Mouse (Mus musculus) right cerebral cortex, postnatal 10 days (tissue): ENCODE measurements at regions not wholly inside any gene's neighbourhood (a gene's known extent, or its start where the extent isn't known, plus 50 kb on each side); places are given as distances from the start of the nearest gene placed in this dataset.
A peak's percentile ranks its signal among the peaks of the same experiment; 100 is the strongest.

Experiments used
- DNase-seq, 2 experiments: peaks; one replicate each; pipeline ENCODE4 v3.0.0; 2021; ENCODE audit warnings: low spot score in 2 of 2

GRCm38 (mm10) chr2:78972288-78973117 is 104.6 kb downstream of the Ube2e3 start:
- no peak for DNase-seq

DNA sequence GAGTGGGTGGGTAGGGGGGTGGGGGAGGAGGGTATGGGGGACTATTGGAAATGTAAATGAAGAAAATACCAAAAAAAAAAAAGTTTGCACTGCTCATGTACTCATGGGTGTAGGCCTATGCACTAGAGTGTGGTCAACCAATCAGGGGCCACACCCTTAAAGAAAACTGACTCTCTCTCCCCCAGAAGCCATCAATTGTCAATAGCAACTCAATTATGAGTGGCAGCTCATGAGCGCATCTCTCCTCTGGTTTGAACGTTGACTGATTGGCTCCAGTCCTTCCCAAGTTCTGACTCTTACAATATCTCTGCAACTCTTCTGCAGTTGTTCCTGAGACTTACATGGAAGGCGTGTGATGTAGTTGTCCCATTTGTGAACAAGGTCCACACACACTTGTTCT is 105.9 kb downstream of the Ube2e3 start:
- no peak for DNase-seq

- no peak for DNase-seq
Observed at GRCm38 (mm10) chr2:78974683-78975392, 106.9 kb downstream of the Ube2e3 start.

- DNase-seq = no peak
Observed at GRCm38 (mm10) chr2:78975393-78975774, 107.5 kb downstream of the Ube2e3 start.

GRCm38 (mm10) chr2:78976084-78976483 is 108.2 kb downstream of the Ube2e3 start:
- no peak for DNase-seq

DNA sequence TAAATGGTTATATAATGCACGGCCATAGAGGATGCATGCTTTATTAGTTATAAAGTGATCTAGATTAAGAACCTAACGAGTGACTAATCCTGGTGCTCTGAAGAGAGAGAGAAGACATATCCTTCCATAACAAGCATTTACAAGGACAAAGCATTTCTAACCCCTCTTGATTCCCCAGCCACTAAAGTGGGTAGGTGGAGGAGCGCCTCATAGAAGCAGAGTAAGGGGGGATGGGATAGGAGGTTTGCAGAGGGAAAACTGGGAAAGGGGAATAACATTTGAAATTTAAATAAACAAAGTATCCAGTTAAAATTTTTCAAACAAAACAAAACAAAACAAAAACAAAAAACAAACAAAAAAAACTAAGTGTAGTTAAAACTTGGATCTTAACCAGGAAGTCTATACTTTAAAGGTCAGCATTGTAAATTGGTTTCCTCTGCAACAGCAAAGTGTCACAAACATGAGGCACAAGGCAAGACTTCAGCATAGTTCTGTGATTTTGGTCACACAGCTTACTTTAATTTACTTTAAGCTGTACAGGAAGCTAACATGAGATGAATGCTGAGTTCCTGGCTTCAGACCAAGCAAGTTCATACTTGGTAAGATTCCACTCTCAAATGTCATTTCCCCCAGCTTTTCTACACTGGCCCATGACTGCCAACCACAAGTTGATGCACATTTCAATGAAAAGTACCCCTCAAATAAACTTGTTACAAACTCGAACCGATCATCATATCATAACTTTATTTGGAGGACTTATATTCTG is 109.9 kb downstream of the Ube2e3 start:
- DNase-seq = no peak

DNA sequence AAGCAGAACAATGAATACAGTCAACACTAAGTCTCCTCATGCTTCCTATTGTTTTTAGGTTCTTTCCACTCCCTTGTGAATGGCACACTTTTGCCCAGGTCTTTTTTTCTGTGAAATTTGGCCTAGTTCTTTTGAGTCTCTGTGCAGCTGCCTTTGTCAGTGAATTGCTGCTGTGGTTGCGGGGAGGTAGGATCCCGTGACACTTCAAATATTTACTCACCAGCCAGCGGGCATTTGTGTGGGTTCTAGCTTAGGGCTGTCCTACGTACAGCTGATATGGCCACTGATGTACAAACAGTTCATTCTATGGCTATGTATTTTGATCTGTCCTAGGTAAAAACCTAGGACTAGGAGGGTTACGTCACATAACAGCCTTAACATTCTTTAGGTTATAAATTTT is 112.1 kb downstream of the Ube2e3 start:
- no peak for DNase-seq

DNA sequence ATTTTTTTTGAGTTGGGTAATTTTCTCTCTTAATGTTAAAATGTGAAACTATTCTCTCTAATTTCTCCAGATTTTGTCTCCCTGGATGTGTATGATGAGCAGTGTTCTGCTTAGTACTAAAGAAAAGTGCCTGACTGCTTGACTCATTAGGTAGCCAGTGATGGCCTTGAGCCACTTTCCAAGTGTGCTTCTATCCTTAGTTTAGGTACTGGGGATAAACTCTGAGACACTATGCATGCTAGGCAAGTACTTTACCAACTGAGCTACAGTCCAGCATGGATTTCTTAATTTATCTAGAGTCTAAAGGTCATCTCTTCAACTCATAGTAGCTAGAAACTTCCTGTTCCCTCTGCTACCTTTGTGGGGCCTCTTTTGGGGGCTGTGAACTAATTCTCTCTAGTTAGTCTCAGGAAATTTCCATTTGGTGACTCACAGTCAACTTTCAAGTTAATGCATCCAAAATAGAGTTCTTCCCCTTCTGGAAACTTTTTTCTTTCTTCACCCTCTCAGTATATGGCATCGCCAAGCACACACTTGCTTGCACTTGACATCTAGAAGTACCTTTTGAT is 112.8 kb downstream of the Ube2e3 start:
- no peak for DNase-seq

DNA sequence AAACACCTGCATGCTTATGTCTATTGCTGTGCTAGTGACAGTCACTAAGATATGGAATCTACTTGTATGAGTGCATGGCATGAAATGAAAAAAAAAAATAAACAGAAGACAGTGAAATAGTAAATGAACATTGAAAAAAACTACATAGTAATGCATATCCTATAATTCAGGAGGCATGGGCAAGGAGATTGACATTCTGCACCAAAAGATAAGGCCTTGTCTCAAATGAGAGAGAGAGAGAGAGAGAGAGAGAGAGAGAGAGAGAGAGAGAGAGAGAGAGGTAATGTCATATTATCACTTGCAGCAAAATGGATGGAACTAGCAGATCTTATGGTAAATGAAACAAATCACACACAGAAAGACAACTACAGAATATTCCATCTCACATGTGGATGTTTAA is 115.4 kb downstream of the Ube2e3 start:
- DNase-seq = no peak

DNA sequence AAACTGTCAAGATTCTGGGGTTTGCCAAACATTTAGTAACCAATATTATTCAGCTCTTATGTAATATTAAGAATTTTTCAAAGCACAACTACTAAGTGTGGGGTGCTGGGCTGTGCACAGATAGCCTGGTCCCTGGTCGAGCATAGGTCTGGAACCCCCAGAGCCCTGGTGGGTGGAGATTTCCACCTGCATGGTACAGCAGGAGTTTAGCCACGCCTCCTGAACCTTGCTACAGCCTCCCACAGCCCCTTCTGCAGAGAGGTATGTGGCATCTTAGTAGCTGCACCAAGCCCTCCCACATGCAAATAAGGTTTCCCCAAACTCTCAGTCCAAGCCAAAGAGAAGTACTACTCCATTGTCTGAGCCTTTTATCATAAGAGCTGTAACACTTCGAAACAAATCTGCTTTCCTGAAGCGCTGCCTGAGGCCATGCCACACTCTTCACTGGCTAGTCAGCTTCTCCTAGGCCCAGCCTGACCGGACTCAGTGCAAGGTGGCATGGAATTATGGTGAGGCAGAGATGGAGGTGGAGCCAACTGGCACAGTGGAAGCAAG is 116.1 kb downstream of the Ube2e3 start:
- DNase-seq = no peak

GRCm38 (mm10) chr2:78986984-78987383 is 119.1 kb downstream of the Ube2e3 start:
- peak; percentile 24 to 41 for DNase-seq

DNA sequence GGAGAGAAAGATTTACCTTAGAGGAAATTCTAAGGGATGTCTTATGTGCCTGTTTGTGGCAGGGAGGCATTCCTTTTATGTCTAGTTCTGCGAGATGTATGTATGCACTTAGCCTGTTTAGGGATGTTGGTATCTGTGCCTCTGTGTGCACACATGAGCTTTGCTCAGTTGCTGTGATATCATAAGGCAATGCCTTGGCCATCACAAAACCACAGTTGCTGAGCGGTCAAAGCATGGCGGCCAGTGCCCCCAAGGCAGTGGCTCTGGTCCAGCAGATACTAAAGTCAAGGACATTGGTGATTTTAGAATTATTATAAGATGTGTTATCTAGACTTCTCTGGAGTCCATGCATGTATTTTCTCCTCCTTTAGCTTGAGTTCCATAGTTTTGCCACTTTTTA is 119.5 kb downstream of the Ube2e3 start:
- DNase-seq = no peak

- no peak for DNase-seq
Observed at GRCm38 (mm10) chr2:78988224-78988623, 120.3 kb downstream of the Ube2e3 start.

DNA sequence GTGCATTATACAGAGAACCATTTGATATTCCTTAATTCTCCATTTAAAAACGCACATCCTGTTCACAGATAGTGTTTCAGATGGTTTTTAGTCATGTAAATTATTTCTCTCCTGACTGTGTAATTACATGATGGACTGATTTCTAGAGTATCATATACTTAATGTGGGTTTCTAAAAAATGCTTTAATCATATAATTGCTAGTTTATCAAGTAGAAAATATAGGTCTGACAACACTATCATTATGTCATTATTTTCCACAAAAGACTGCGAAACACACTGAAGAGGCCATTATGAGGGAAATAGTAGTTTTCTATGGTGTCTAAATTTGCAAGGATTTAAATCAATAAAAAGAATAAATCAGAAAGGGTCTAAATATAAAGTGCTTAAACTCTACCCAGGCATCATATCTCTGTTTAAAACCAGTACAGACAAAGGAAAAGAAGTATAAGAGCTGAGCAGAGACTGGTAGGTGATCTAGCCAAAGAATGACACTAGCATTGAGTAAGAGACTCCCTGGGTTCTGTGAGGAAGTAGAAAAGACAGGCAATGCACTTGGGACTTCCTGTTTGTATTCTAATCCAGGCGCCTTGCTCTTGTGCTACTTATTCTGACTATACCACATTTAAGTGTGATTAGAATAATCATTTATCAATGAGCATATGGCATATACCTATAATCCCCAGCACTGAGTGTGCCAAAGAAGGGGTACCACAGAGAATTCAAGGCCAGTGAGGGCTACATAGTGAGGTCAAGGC is 127.1 kb downstream of the Ube2e3 start:
- no peak for DNase-seq

GRCm38 (mm10) chr2:78998637-78999036 is 130.7 kb downstream of the Ube2e3 start:
- no peak for DNase-seq

DNA sequence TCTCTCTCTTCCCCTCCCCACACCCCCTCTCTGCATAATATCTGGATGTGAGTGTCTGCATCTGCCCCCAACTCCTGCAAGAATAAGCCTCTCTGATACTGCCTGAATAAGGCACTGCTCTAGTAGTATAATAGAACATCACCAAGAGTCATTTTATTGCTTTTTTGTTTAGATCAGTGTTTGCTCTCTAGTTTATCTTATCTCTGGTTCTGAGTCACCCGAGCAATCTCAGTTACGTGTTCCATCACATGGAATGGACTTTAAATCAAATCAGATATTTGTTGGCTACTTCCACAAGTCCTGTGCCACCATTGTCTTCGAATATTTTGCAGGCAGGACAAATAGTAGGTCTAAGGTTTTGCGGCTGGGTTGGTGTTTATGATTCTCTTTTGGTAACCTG is 131.5 kb downstream of the Ube2e3 start:
- DNase-seq = no peak

- no peak for DNase-seq
Observed at GRCm38 (mm10) chr2:79004862-79005261, 136.9 kb downstream of the Ube2e3 start.

DNA sequence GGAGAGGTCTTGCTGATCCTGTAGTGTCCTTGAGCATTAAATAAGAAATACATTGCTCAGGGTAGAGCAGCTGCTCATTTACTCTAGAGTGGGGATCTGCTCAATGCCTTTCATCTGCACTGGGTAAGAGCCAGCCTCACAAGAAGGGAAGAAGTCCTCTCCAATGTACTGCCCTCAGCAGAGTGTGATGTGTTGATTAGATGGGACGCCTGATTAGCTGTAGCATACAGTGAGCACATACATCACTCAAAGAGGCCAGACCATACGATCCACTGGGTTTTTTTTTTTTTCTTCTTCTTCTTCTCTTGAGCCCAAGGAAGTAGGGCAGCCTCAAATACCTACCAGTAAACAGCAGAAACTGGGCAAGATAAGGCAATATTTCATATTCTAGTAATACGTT is 140.7 kb downstream of the Ube2e3 start:
- no peak for DNase-seq

DNA sequence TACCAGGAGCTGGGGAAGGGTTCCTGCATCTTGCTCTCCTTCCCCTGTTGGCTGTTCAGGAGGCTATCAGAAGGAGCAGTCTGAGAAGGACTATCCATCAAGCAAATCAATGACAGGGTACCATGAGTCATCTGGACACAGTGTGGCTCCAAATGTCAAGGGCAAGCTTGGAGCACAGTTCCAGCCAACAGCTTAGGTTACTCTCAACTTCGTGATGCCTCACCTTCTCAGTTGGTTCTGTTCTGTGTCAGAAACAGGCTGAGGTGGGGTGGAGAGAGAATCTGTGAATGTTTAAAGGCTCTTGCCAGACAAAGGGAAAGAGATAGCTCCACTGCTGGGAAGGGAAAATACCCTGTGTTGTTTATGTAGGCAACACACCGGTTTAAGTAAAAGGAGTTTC is 141.9 kb downstream of the Ube2e3 start:
- no peak for DNase-seq

GRCm38 (mm10) chr2:79010273-79010672 is 142.3 kb downstream of the Ube2e3 start:
- DNase-seq = peak in 1 of 2 experiments; percentile 32
